Mouse (Mus musculus): ENCODE results near the gene Olfr554. TPM values are rescaled to one million over a fixed set of nuclear protein-coding genes. Genes with fewer than 3 reads are reported as not detected.
A peak's percentile ranks its signal among the peaks of the same experiment; 100 is the strongest.
"Not testable (repeated sequence)": the region's sequence is repeated elsewhere in the genome, so short reads cannot be mapped to it uniquely, and the experiment has no call there.

The Olfr554 gene
- polyA plus RNA-seq (2012; rRNA removed): not detected in 2 replicates

DNA sequence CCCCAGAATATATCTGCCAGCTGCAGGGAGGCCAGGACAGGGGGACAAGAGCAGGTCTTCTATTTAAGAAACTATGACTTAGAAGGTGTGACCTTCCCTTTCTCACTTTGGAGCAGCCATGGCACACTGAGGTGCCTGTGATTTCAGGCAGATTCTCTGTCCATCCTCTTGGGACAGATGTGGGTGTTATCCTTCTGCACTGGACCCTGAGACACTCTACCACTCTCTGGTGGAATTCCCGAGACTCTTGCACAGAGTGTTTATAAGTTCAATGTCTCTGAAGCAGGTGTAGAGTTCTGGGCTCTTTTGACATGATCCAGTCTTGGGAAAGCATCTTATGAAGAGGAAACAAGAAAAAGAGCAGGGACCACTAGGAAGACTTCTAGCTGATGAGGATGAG is at the start of gene Olfr554:
TSS of gene Olfr554 (plus strand) at position 301 of the 400 bp plus-strand sequence.
- no peak for DNase-seq (ENCODE audit: low read depth in 1 of 2, low spot score in 2 of 2)
- TF ChIP-seq CTCF (IDR thresholded peaks at IDR 0.05; ENCODE audit: extremely low read depth, insufficient read depth, insufficient read length, insufficient replicate concordance) (no peak), POLR2A (IDR thresholded peaks at IDR 0.05; ENCODE audit: low read depth, low read length) (no peak)

DNA sequence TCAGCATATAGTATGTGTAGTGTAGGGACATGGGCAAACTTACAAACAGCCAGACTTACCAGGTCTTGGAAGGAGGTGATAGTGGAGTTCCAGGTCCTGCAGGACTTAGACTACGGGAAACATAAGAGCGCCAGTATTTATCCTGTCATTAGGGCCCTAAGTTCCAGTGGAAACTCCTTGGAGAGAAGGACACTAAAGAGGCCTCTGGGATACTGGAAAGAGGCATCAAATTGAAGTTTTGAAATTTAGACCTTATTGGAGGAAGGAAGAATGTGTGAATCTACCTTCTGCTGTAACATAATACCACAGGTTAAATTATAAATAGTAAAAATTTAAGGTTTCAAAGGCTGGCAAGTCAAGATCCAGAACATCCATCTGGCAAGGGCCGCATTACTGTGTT is 46.4 kb upstream of the Olfr554 start, which contains the start of gene Olfr551:
TSS of gene Olfr551 (minus strand) at position 101 of the 400 bp plus-strand sequence.
- TF ChIP-seq CTCF (IDR thresholded peaks at IDR 0.05; ENCODE audit: extremely low read depth, insufficient read depth, insufficient read length, insufficient replicate concordance): no peak
- no peak for TF ChIP-seq POLR2A (IDR thresholded peaks at IDR 0.05; ENCODE audit: low read depth, low read length)
- DNase-seq (ENCODE audit: low read depth in 1 of 2, low spot score in 2 of 2): no peak
- 95% methylated on average over 3 of the region's 3 CpGs for WGBS
- Histone ChIP-seq H3K4me3 (ENCODE audit: extremely low read depth, insufficient read depth, insufficient read length) (no peak within 1 kb of the TSS), H3K27me3 (ENCODE audit: control insufficient read depth, insufficient read depth, low read length) (no peaks in the 10 kb centered on the region), H3K4me1 (ENCODE audit: control insufficient read depth, insufficient read depth, insufficient read length) (peaks cover 2% of the 10 kb centered on the region; the same call in 1 of the 2 replicates), H3K36me3 (ENCODE audit: control insufficient read depth, insufficient read depth, low read length) (no peaks in the 10 kb centered on the region), H3K27ac (ENCODE audit: insufficient read depth, low read length) (no peak within 1 kb of the TSS)

More for the DNA sequence above, at the start of gene Olfr554:
- no peaks in the 10 kb centered on the region; the same call in 1 of the 2 replicates for H3K27me3 ChIP-seq (ENCODE audit: control insufficient read depth, insufficient read depth, low read length)
- no peaks in the 10 kb centered on the region for H3K4me1 ChIP-seq (ENCODE audit: control insufficient read depth, insufficient read depth, insufficient read length)
- WGBS: 63% methylated on average over 1 of the region's 1 CpGs
- H3K36me3 ChIP-seq (ENCODE audit: control insufficient read depth, insufficient read depth, low read length): no peaks in the 10 kb centered on the region
- H3K27ac ChIP-seq (ENCODE audit: insufficient read depth, low read length): no peak within 1 kb of the TSS
- H3K4me3 ChIP-seq (ENCODE audit: extremely low read depth, insufficient read depth, insufficient read length): no peak within 1 kb of the TSS

DNA sequence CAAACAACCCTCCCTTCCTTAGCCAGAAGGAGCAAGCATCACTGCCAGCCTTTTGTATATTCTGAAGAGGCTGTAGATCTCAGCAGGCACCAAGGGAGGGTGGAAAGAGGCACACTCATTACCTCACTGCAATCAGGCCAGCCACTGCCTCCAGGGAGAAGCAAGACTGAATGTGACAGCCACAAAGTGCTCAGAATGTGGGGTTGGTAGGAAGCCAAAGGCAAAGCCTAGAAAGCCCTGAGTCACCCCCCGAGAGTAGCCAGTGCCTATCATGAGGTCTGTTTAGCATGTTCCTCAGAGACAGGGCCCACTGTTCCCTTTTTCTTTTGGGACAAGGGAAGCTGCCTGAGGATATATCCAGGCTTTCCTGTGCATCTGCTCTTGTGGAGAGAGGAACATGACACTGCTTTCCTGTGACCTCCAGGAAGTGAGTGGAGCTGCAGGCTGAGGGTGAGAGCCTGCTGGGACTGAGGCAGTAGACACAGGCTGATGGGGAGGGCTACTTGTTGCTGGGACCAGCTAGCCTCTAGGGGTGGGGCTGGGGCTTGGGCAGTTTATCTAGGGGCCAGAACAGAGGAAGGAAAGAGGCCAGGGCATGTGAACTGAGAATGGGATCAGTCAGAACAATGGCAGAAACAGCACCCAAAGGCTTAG is 40.7 kb upstream of the Olfr554 start, which contains the start of gene Olfr552:
TSS of gene Olfr552 (plus strand) at position 393 of the 654 bp plus-strand sequence.
- Histone ChIP-seq H3K4me3 (ENCODE audit: extremely low read depth, insufficient read depth, insufficient read length) (no peak within 1 kb of the TSS), H3K4me1 (ENCODE audit: control insufficient read depth, insufficient read depth, insufficient read length) (no peaks in the 10 kb centered on the region), H3K27ac (ENCODE audit: insufficient read depth, low read length) (no peak within 1 kb of the TSS), H3K27me3 (ENCODE audit: control insufficient read depth, insufficient read depth, low read length) (no peaks in the 10 kb centered on the region), H3K36me3 (ENCODE audit: control insufficient read depth, insufficient read depth, low read length) (no peaks in the 10 kb centered on the region)
- DNase-seq (ENCODE audit: low read depth in 1 of 2, low spot score in 2 of 2): no peak
- TF ChIP-seq POLR2A (IDR thresholded peaks at IDR 0.05; ENCODE audit: low read depth, low read length): no peak
- no peak for TF ChIP-seq CTCF (IDR thresholded peaks at IDR 0.05; ENCODE audit: extremely low read depth, insufficient read depth, insufficient read length, insufficient replicate concordance)
- 20% methylated on average over 1 of the region's 1 CpGs for WGBS

DNA sequence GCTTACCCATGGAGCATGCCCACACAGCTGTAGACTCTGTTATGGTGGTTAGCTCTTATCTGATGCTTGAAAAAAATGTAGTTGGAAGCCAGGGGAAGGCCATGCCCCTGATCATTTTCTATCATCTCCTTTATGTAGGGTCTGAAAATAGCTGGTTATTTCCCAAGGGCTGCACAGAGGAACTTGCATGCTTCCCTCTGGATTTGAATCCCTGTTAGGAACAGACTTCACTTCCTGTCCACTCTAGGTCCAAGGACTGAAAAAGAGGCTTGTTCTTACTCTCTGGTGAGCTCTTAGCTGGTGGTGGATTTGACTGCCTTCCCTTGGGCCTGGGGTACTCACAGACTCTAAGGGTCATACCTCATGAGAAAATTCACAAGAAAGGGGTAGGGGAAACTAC is 20.1 kb upstream of the Olfr554 start, which contains the start of gene Olfr553:
TSS of gene Olfr553 (minus strand) at position 101 of the 400 bp plus-strand sequence.
- no peak within 1 kb of the TSS for H3K27ac ChIP-seq (ENCODE audit: insufficient read depth, low read length)
- H3K27me3 ChIP-seq (ENCODE audit: control insufficient read depth, insufficient read depth, low read length): no peaks in the 10 kb centered on the region
- TF ChIP-seq CTCF (IDR thresholded peaks at IDR 0.05; ENCODE audit: extremely low read depth, insufficient read depth, insufficient read length, insufficient replicate concordance) (no peak), POLR2A (IDR thresholded peaks at IDR 0.05; ENCODE audit: low read depth, low read length) (no peak)
- no peaks in the 10 kb centered on the region for H3K36me3 ChIP-seq (ENCODE audit: control insufficient read depth, insufficient read depth, low read length)
- DNase-seq (ENCODE audit: low read depth in 1 of 2, low spot score in 2 of 2): no peak
- H3K4me3 ChIP-seq (ENCODE audit: extremely low read depth, insufficient read depth, insufficient read length): no peak within 1 kb of the TSS
- no peaks in the 10 kb centered on the region for H3K4me1 ChIP-seq (ENCODE audit: control insufficient read depth, insufficient read depth, insufficient read length)

DNA sequence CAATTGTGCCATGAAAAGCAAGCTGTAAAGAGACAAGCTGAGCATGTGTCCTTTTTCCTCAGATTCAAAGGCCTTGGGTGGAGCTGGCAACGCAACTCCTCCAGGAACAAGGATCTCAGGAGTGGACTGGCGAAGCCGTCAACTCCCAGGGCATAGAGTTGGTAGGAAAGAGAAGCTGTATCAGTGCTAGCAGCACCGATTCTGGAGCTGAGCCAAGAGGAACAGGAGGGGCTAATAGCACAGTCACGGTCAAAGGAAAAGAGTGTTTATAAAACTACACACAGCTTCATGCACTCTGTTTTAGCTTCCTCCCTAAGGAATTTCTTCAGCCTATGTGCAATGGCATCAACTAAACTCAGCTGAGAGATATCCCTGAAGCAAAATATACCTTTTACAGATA is 18.6 kb upstream of the Olfr554 start:
- no peak for TF ChIP-seq CTCF (IDR thresholded peaks at IDR 0.05; ENCODE audit: extremely low read depth, insufficient read depth, insufficient read length, insufficient replicate concordance)
- no peak for TF ChIP-seq POLR2A (IDR thresholded peaks at IDR 0.05; ENCODE audit: low read depth, low read length)
- no peak overlapping the region for H3K27ac ChIP-seq (ENCODE audit: insufficient read depth, low read length)
- H3K4me3 ChIP-seq (ENCODE audit: extremely low read depth, insufficient read depth, insufficient read length): no peak overlapping the region
- no peaks in the 10 kb centered on the region for H3K4me1 ChIP-seq (ENCODE audit: control insufficient read depth, insufficient read depth, insufficient read length)
- no peak for DNase-seq (ENCODE audit: low read depth in 1 of 2, low spot score in 2 of 2)
- no peaks in the 10 kb centered on the region for H3K27me3 ChIP-seq (ENCODE audit: control insufficient read depth, insufficient read depth, low read length)
- H3K36me3 ChIP-seq (ENCODE audit: control insufficient read depth, insufficient read depth, low read length): no peaks in the 10 kb centered on the region
- WGBS: 52% methylated on average over 5 of the region's 5 CpGs

DNA sequence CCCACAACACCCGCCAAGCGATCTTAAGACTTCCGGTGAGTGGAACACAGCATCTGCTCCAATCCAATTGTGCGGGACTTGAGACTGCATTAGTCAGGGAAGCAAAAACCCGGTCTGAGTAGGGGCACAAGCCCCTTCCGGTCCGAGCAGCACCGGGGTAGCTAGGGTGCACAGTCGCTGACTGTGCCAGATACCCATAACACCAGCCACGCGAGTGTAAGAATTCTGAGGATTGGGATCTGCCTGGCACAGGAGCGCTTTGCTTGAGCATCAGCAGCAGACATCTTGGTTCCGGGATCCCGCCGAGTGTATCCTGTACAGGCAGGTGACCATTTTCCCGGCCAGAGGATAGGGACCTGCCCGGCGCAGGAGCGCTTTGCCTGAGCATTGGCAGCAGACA is 17.9 kb upstream of the Olfr554 start:
- not testable (repeated sequence) for H3K27me3 ChIP-seq (ENCODE audit: control insufficient read depth, insufficient read depth, low read length); H3K4me3 ChIP-seq (ENCODE audit: extremely low read depth, insufficient read depth, insufficient read length); H3K4me1 ChIP-seq (ENCODE audit: control insufficient read depth, insufficient read depth, insufficient read length); DNase-seq (ENCODE audit: low read depth in 1 of 2, low spot score in 2 of 2); H3K27ac ChIP-seq (ENCODE audit: insufficient read depth, low read length); H3K36me3 ChIP-seq (ENCODE audit: control insufficient read depth, insufficient read depth, low read length)
- 93% methylated on average over 19 of the region's 19 CpGs for WGBS

DNA sequence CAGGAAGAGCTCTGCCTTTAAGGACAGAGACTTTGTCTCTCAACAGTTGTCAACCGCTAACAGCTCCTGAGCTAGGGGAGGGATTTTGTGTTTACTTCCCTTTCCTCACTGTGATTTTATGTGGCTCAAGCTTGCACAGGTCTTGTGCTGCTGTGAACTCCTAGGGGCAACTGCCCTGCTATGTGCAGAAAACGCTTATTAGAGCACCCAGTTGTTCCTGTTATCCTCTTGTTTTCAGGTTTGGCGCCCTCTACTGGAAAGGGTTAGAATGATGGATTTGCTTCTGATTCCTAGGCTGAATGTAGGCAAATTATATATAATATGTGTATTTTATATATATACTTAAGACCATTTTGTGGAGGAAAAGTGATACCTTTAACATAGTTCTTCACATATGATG is 1.6 kb upstream of the Olfr554 start:
- WGBS: 22% methylated on average over 3 of the region's 3 CpGs
- H3K4me3 ChIP-seq (ENCODE audit: extremely low read depth, insufficient read depth, insufficient read length): no peak overlapping the region
- H3K4me1 ChIP-seq (ENCODE audit: control insufficient read depth, insufficient read depth, insufficient read length): no peaks in the 10 kb centered on the region
- H3K27me3 ChIP-seq (ENCODE audit: control insufficient read depth, insufficient read depth, low read length): no peaks in the 10 kb centered on the region; the same call in 1 of the 2 replicates
- H3K36me3 ChIP-seq (ENCODE audit: control insufficient read depth, insufficient read depth, low read length): no peaks in the 10 kb centered on the region
- DNase-seq (ENCODE audit: low read depth in 1 of 2, low spot score in 2 of 2): peak; percentile 37 to 55
- no peak overlapping the region for H3K27ac ChIP-seq (ENCODE audit: insufficient read depth, low read length)
- TF ChIP-seq CTCF (IDR thresholded peaks at IDR 0.05; ENCODE audit: extremely low read depth, insufficient read depth, insufficient read length, insufficient replicate concordance) (no peak), POLR2A (IDR thresholded peaks at IDR 0.05; ENCODE audit: low read depth, low read length) (no peak)

DNA sequence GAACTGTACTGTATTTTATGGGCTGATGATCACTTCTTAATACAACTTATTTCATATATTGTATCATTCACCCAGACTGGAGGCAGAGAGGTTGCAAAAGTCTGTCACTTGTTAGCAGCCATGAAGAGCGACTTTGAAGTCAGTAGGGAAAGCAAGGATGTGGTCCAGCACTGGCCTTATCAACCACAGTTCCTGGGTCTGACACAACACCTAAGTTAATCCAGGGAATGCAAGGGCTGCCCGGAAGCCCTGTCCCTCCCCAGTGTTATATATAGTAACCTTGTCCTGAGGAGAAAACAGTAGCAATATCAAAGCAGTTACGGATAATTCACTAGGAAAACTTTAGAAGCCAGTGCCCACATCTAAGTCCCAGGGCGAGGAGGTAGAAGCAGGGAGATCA is 6.7 kb downstream of the Olfr554 start:
- H3K27me3 ChIP-seq (ENCODE audit: control insufficient read depth, insufficient read depth, low read length); H3K4me1 ChIP-seq (ENCODE audit: control insufficient read depth, insufficient read depth, insufficient read length); DNase-seq (ENCODE audit: low read depth in 1 of 2, low spot score in 2 of 2); H3K4me3 ChIP-seq (ENCODE audit: extremely low read depth, insufficient read depth, insufficient read length); H3K36me3 ChIP-seq (ENCODE audit: control insufficient read depth, insufficient read depth, low read length); H3K27ac ChIP-seq (ENCODE audit: insufficient read depth, low read length): not testable (repeated sequence)
- 90% methylated on average over 4 of the region's 4 CpGs for WGBS
